Mouse (Mus musculus) forebrain, postnatal 0 days (tissue): Measurements from ENCODE around the gene Krtap1-3. TPM values are rescaled to one million over a fixed set of nuclear protein-coding genes. Genes with fewer than 3 reads are reported as not detected.
A peak's percentile ranks its signal among the peaks of the same experiment; 100 is the strongest.
"Not testable (repeated sequence)": the region's sequence is repeated elsewhere in the genome, so short reads cannot be mapped to it uniquely, and the experiment has no call there.

Experiments used
- ATAC-seq: fragments of 200-750 bp; cut with Nextera tagmentation; 2 replicates; pipeline ENCODE4 v1.8.0; 2017; ENCODE audit warnings: mild to moderate bottlenecking, moderate library complexity
- DNase-seq: peaks from one replicate; pipeline ENCODE4 v3.0.0-alpha.2; 2015
- H3K27ac ChIP-seq: fragments of 300-500 bp; sonication (generic); 2 replicates; pipeline ENCODE4 v1.5.1; 2014; ENCODE audit warnings: low read depth, mild to moderate bottlenecking, antibody characterized with exemption, low read length, moderate library complexity, mixed read lengths
- H3K27me3 ChIP-seq: fragments of 300-500 bp; sonication (generic); 2 replicates; pipeline ENCODE4 v1.6.1; 2014; ENCODE audit warnings: mild to moderate bottlenecking, low read length, mixed read lengths; ENCODE audit not compliant: insufficient read depth
- H3K36me3 ChIP-seq: fragments of 300-500 bp; sonication (generic); 2 replicates; pipeline ENCODE4 v1.6.1; 2014; ENCODE audit warnings: mild to moderate bottlenecking, moderate library complexity; ENCODE audit not compliant: insufficient read depth
- H3K4me1 ChIP-seq: fragments of 300-500 bp; sonication (generic); 2 replicates; pipeline ENCODE4 v1.6.1; 2014; ENCODE audit warnings: antibody characterized with exemption; ENCODE audit not compliant: insufficient read depth
- H3K4me2 ChIP-seq: fragments of 300-500 bp; sonication (generic); 2 replicates; pipeline ENCODE4 v1.6.1; 2014; ENCODE audit warnings: low read depth, mild to moderate bottlenecking, moderate library complexity
- H3K4me3 ChIP-seq: fragments of 300-500 bp; sonication (generic); 2 replicates; pipeline ENCODE4 v1.5.1; 2014; ENCODE audit warnings: low read depth, low read length, mixed read lengths
- H3K9ac ChIP-seq: fragments of 300-500 bp; sonication (generic); 2 replicates; pipeline ENCODE4 v1.6.1; 2014; ENCODE audit warnings: mild to moderate bottlenecking
- H3K9me3 ChIP-seq: fragments of 300-500 bp; sonication (generic); 2 replicates; pipeline ENCODE4 v1.6.1; 2016; ENCODE audit warnings: low read length
- CTCF ChIP-seq: sonication (generic); IDR thresholded peaks from 2 replicates; pipeline ENCODE4 v1.5.1; 2016; ENCODE audit warnings: antibody characterized with exemption, control low read depth, low read depth
- WGBS: fragments of 180-500 bp; shearing (Covaris S2); extraction: QIAGEN DNeasy Blood & Tissue Kit; methylation state at CpG from one replicate; pipeline ENCODE4 v1.1.7; 2014; 5-methylcytosine and 5-hydroxymethylcytosine counted together
- polyA plus RNA-seq: library from polyadenylated mRNA; unstranded; fragments of >200 nt; fragmentation: Nextera tagmentation; extraction: Ambion mirVana; gene quantifications from 2 replicates; pipeline ENCODE4 v1.2.1, GENCODE M21; 2015
- total RNA-seq: library from RNA; depleted of rRNA; stranded (reverse); fragments of >200 nt; gene quantifications from 2 replicates; pipeline ENCODE4 v1.2.3, GENCODE M21; 2014

The Krtap1-3 gene
- total and polyA plus RNA-seq, 2 experiments from 2014 or later, result not detected

- Histone ChIP-seq H3K4me2 (no peak within 1 kb of the TSS), H3K4me3 (no peak within 1 kb of the TSS), H3K27me3 (no peaks in the 10 kb centered on the region), H3K9ac (no peak within 1 kb of the TSS), H3K27ac (no peak within 1 kb of the TSS), H3K9me3 (no peaks in the 10 kb centered on the region), H3K36me3 (no peaks in the 10 kb centered on the region), H3K4me1 (no peaks in the 10 kb centered on the region)
- no peak for DNase-seq
- no peak for TF ChIP-seq CTCF
- ATAC-seq, result no peak
- WGBS, result 87% methylated on average over 2 of the region's 2 CpGs
These were observed 29.2 kb upstream of the Krtap1-3 start, which contains the start of gene Gm11562 for GRCm38 (mm10) chr11:99620335-99620734. Gene Gm11562, minus strand, starts transcription at chr11:99620435.

GRCm38 (mm10) chr11:99614796-99615363, 23.7 kb upstream of the Krtap1-3 start, which contains the start of gene Krtap2-4:
Gene Krtap2-4, minus strand, starts transcription at chr11:99614846.
- Histone ChIP-seq H3K4me1 (no peaks in the 10 kb centered on the region), H3K4me3 (no peak within 1 kb of the TSS), H3K9me3 (no peaks in the 10 kb centered on the region), H3K36me3 (no peaks in the 10 kb centered on the region), H3K4me2 (no peak within 1 kb of the TSS), H3K27me3 (no peaks in the 10 kb centered on the region), H3K27ac (no peak within 1 kb of the TSS), H3K9ac (no peak within 1 kb of the TSS)
- ATAC-seq, result no peak
- DNase-seq, result no peak
- TF ChIP-seq CTCF, result no peak
- 57% methylated on average over 3 of the region's 3 CpGs for WGBS

GRCm38 (mm10) chr11:99610089-99610488, 18.9 kb upstream of the Krtap1-3 start, which contains the start of gene Gm11937:
Gene Gm11937, minus strand, starts transcription at chr11:99610189.
- H3K4me3 ChIP-seq, H3K36me3 ChIP-seq, H3K27ac ChIP-seq, H3K9me3 ChIP-seq, DNase-seq, H3K4me1 ChIP-seq, H3K9ac ChIP-seq, H3K4me2 ChIP-seq, H3K27me3 ChIP-seq, ATAC-seq: not testable (repeated sequence)
- WGBS, result 74% methylated on average over 1 of the region's 2 CpGs

GRCm38 (mm10) chr11:99609126-99609525, 18.0 kb upstream of the Krtap1-3 start:
- Histone ChIP-seq H3K4me3 (no peak overlapping the region), H3K27ac (no peak overlapping the region), H3K4me2 (no peak overlapping the region), H3K9me3 (no peaks in the 10 kb centered on the region), H3K36me3 (no peaks in the 10 kb centered on the region), H3K27me3 (no peaks in the 10 kb centered on the region), H3K9ac (no peak overlapping the region), H3K4me1 (no peaks in the 10 kb centered on the region)
- no peak for ATAC-seq
- peak; percentile 13 for DNase-seq
- WGBS, result 41% methylated on average over 1 of the region's 1 CpGs
- no peak for TF ChIP-seq CTCF

- H3K4me2 ChIP-seq, H3K4me3 ChIP-seq, H3K9ac ChIP-seq, H3K27ac ChIP-seq, H3K27me3 ChIP-seq, H3K4me1 ChIP-seq, DNase-seq, H3K36me3 ChIP-seq, H3K9me3 ChIP-seq, ATAC-seq: not testable (repeated sequence)
- WGBS, result 92% methylated on average over 1 of the region's 1 CpGs
These were observed 12.1 kb upstream of the Krtap1-3 start, which contains the start of gene Gm11938 for GRCm38 (mm10) chr11:99603208-99603607. Gene Gm11938, minus strand, starts transcription at chr11:99603308.

- H3K27ac ChIP-seq, H3K36me3 ChIP-seq, H3K4me1 ChIP-seq, H3K27me3 ChIP-seq, ATAC-seq, H3K9ac ChIP-seq, H3K9me3 ChIP-seq, H3K4me3 ChIP-seq, DNase-seq, H3K4me2 ChIP-seq: not testable (repeated sequence)
- 80% methylated on average over 6 of the region's 6 CpGs for WGBS
These were observed 6.6 kb upstream of the Krtap1-3 start, which contains the start of gene Krtap9-3 for GRCm38 (mm10) chr11:99597742-99598141. Gene Krtap9-3, minus strand, starts transcription at chr11:99598105.

GRCm38 (mm10) chr11:99585096-99585495, 6.0 kb downstream of the Krtap1-3 start:
- ATAC-seq, result no peak

More at GRCm38 (mm10) chr11:99585096-99585495, 6.0 kb downstream of the Krtap1-3 start:
- H3K9ac ChIP-seq, result no peak overlapping the region
- H3K4me1 ChIP-seq, result no peaks in the 10 kb centered on the region
- no peak overlapping the region for H3K4me3 ChIP-seq
- WGBS, result 59% methylated on average over 7 of the region's 7 CpGs
- no peaks in the 10 kb centered on the region for H3K9me3 ChIP-seq
- no peak overlapping the region for H3K4me2 ChIP-seq
- DNase-seq, result peak; percentile 24
- H3K27me3 ChIP-seq, result no peaks in the 10 kb centered on the region
- TF ChIP-seq CTCF, result no peak
- no peak overlapping the region for H3K27ac ChIP-seq
- H3K36me3 ChIP-seq, result no peaks in the 10 kb centered on the region
